Mouse (Mus musculus) E14TG2a.4 (cell line): ENCODE measurements around the gene Gtf2f2.

ENCODE experiments used
- CTCF ChIP-seq: conservative IDR thresholded peaks from 2 replicates; pipeline ENCODE4 v1.5.1; 2014; ENCODE audit warnings: low read length
- NANOG ChIP-seq: IDR thresholded peaks from 2 replicates; pipeline ENCODE4 v1.6.1; 2014; ENCODE audit warnings: borderline replicate concordance, low read length, mixed read lengths

GRCm38 (mm10) chr14:75963215-75963614 lies 47.5 kb downstream of the Gtf2f2 start:
- TF ChIP-seq CTCF: no peak
- no peak for TF ChIP-seq NANOG
